Mouse (Mus musculus) thymus, adult 2 months (tissue): Measurements from ENCODE around the gene Parva.

Experiments
- CTCF ChIP-seq: fragments of 200-500 bp; IDR thresholded peaks from 2 replicates; pipeline ENCODE4 v1.5.1; 2012; ENCODE audit warnings: mild to moderate bottlenecking, control low read depth, low read length, moderate library complexity, borderline replicate concordance; ENCODE audit not compliant: control insufficient read depth, poor library complexity, insufficient read depth; ENCODE audit errors: extremely low read depth
- POLR2A ChIP-seq: fragments of 200-500 bp; IDR thresholded peaks from 2 replicates; pipeline ENCODE4 v1.6.1; 2012; ENCODE audit warnings: mild to moderate bottlenecking, low read length, control low read depth, moderate library complexity; ENCODE audit not compliant: control insufficient read depth, poor library complexity, insufficient read depth; ENCODE audit errors: extremely low read depth

- TF ChIP-seq POLR2A: no peak
- no peak for TF ChIP-seq CTCF
Measured at GRCm38 (mm10) chr7:112526226-112526625, 98.9 kb downstream of the Parva start.
